In the genomic region with DNA sequence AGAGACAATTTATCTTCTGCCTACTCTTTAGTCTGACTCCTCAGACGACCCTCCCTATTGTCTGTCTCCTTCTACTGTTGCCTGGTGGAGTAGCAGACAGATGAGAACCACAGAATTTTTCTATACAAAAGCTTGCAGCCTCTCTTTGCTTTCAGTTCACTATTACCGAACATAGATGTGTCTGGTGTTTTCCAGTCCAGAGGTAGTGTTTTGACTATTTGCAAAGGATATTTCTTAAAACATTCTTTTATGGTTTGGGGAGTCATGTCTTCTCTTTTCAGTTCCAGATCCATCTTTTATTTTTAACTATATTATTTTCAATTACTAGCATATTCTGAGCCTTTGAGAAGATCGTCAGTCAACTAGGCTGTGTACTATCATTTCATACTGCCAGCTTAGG, we compare ENCODE assay signal across 35 mouse cellular contexts.
"Had no signal": no experiment of that assay in that cellular context is flagged by ENCODE, and none has a peak within 500 bp of the region (broad histone marks: within the 10 kb centered on the region; RNA-seq: fewer than 3 reads in every experiment).

No protein-coding gene starts in this region.

- H3K27ac ChIP-seq: heart, embryonic 10.5 days; heart, embryonic 13.5 days; heart, embryonic 15.5 days; hindbrain, embryonic 10.5 days; hindbrain, embryonic 12.5 days; hindbrain, embryonic 14.5 days; hindbrain, embryonic 15.5 days; hindbrain, postnatal 0 days; intestine, embryonic 15.5 days; kidney, embryonic 15.5 days; kidney, postnatal 0 days; layer of hippocampus, adult 2 months; left cerebral cortex, adult 2 months had no signal

- H3K4me2 ChIP-seq: heart, embryonic 11.5 days; heart, embryonic 12.5 days; heart, embryonic 13.5 days; heart, embryonic 15.5 days; hindbrain, embryonic 12.5 days; hindbrain, embryonic 14.5 days; hindbrain, embryonic 15.5 days; intestine, embryonic 15.5 days; kidney, embryonic 15.5 days had no signal

- H3K4me1 ChIP-seq: heart, embryonic 10.5 days; heart, embryonic 12.5 days; heart, embryonic 13.5 days; hindbrain, embryonic 10.5 days; hindbrain, embryonic 12.5 days; hindbrain, embryonic 15.5 days; intestine, embryonic 15.5 days; kidney, embryonic 15.5 days had no signal

- H3K36me3 ChIP-seq: heart, embryonic 12.5 days; hindbrain, embryonic 12.5 days; intestine, embryonic 15.5 days had no signal

- DNase-seq: heart, postnatal 10 days; heart, postnatal 14 days; heart, postnatal 36 days; heart, postnatal 4 days; kidney, adult 11 months; kidney, adult 18-20 months; kidney, adult 2 months; kidney, adult 8-10 months; kidney, adult 9 months; kidney, postnatal 10 days; kidney, postnatal 14 days; kidney, postnatal 25 days; kidney, postnatal 36 days; kidney, postnatal 4 days; layer of hippocampus, adult 9-11 months; layer of hippocampus, postnatal 36 days had no signal

- H3K9ac ChIP-seq: heart, embryonic 12.5 days; heart, embryonic 13.5 days; heart, embryonic 15.5 days; hindbrain, embryonic 12.5 days; hindbrain, embryonic 14.5 days; hindbrain, embryonic 15.5 days; intestine, embryonic 15.5 days; kidney, embryonic 15.5 days had no signal

- H3K27me3 ChIP-seq: heart, embryonic 12.5 days; heart, embryonic 13.5 days; heart, embryonic 15.5 days; hindbrain, embryonic 12.5 days; hindbrain, embryonic 15.5 days; intestine, embryonic 15.5 days; kidney, embryonic 15.5 days had no signal

- H3K4me3 ChIP-seq: heart, embryonic 10.5 days; heart, embryonic 12.5 days; heart, embryonic 13.5 days; heart, embryonic 15.5 days; hindbrain, embryonic 10.5 days; hindbrain, embryonic 12.5 days; hindbrain, embryonic 15.5 days; intestine, embryonic 15.5 days; kidney, embryonic 15.5 days; layer of hippocampus, adult 2 months; left cerebral cortex, adult 2 months had no signal

- ATAC-seq: hindbrain, embryonic 16.5 days; hindbrain, postnatal 0 days; inflammation-experienced regulatory T-cells, adult 6 months; intestine, embryonic 15.5 days; intestine, embryonic 16.5 days; intestine, postnatal 0 days had no signal

- H3K9me3 ChIP-seq: heart, embryonic 10.5 days; heart, embryonic 12.5 days; heart, embryonic 13.5 days; heart, embryonic 15.5 days; hindbrain, embryonic 10.5 days; hindbrain, embryonic 12.5 days; hindbrain, embryonic 15.5 days; intestine, embryonic 15.5 days; kidney, embryonic 15.5 days had no signal
